Mouse (Mus musculus) thymus, postnatal 36 days (tissue): ENCODE data around the gene Gpa33.

Experiments used
- DNase-seq, 2 experiments: peaks; one replicate each; pipeline ENCODE4 v3.0.0; 2022; ENCODE audit warnings: mixed read lengths in 2 of 2

Gpa33 gene

GRCm38 (mm10) chr1:166130224-166130860 lies at the start of gene Gpa33:
TSS of gene Gpa33 (plus strand) at chr1:166130238.
- no peak for DNase-seq

GRCm38 (mm10) chr1:166088446-166089170 lies 41.4 kb upstream of the Gpa33 start:
- DNase-seq, result no peak

GRCm38 (mm10) chr1:166089337-166089736 lies 40.7 kb upstream of the Gpa33 start:
- no peak for DNase-seq

DNA sequence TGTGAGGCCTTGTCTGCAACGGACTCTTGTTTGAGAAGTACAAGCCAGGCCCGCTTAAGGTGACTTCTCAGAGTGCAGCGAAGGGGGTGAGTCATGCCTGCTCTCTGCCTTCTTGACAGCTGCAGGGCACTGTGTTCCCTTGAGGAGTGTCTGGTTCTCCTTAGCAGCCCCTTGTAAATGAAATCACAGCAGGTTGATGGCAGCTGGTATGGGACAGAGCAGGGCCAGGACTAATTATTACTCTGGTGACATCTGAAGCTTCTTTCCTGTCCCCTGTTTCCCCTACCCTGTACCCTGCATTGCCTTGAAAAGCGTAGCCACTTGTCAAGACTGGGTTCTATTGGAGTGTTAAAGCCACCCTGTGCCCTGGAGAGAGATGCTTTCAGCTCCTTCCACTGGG lies 40.3 kb upstream of the Gpa33 start:
- DNase-seq, result no peak

DNA sequence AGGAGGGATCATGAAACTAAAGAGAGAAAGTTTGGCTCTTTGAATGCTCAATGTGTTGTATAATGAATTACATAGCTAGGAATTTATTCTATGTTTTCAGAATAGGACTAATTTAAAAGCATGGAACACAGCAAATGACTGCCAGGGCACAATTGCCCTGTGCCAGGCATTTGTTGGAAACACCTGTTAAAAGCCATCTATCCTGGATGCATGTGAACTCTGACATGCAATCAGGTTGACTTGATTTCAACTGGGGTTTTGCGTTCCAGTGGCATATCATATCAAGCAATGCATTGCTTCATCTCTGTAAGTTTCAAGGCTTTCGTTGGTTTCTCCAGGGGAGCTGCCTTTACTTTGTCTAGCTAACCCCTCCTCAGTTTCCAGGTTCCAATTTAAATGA lies 39.7 kb upstream of the Gpa33 start:
- DNase-seq, result no peak

GRCm38 (mm10) chr1:166094462-166094861 lies 35.6 kb upstream of the Gpa33 start:
- DNase-seq, result no peak

GRCm38 (mm10) chr1:166098120-166098519 lies 31.9 kb upstream of the Gpa33 start:
- no peak for DNase-seq

DNA sequence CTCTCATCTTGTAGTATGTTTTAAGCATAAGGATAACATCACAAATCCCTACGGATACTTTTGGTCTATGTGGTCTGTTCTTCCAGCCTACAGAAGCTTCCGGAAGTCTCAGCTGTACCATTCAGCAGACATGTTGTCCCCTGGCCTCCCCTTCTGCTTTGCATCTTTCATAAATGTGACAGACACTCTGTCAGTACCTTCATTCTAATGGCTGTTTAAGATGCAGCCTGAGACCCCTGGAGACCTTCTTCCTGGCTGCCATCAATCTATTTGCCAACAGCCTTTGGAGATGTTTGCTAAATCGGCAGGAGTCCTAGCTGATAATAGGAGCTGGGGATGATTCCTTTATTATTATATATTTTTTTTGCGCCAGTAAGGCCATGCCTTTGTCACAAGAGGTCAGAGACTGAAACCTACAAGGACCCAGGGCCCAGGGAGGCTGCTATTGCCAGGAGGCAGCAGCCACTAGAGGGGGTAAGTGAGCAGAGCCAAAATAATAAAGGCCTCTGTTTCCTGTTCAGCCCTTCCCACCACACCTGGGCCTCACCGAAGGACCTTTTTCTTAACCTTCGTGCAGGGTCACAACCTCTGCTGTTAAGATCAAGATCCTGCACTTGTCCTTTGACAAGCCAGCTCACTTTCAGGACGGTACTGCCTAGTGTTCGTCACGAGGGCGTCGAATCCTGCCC lies 27.0 kb upstream of the Gpa33 start:
- peak; percentile 56 to 60 for DNase-seq

DNA sequence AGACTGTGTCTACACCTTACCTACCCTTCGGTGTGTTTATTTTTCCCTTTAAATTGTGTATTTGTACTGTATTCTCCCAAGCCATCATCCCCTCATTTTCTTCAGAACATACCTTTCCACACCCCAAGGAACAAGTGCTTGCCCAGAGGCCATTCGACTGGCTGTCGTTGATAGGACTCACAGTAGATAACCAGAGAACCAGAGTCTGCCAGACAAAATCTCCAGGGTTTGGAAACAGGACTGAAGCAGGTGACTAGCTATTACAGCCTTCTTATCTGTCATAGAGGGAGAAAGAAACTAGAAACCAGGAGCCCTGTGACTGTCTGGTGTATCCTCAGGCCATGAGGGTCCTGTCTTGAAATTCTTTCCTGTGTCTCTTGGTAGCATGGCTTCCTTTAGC lies 25.2 kb upstream of the Gpa33 start:
- DNase-seq, result no peak

DNA sequence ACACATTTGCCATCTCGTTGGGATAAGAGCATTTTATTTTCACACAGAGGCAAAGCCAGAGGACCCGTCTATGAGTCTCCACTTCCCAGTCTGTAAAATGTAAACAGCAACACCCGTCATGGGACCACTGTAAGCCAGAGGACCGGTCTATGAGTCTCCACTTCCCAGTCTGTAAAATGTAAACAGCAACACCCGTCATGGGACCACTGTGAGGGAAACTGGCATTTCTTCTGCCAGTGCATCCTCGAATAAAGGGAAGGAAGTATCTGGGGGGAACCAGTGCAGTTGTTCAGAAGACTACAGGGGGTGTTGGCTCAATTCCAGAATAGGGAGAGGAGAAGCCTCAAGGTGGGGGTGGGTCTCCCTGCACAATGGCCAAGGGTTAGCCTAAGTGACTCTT lies 24.6 kb upstream of the Gpa33 start:
- no peak for DNase-seq

DNA sequence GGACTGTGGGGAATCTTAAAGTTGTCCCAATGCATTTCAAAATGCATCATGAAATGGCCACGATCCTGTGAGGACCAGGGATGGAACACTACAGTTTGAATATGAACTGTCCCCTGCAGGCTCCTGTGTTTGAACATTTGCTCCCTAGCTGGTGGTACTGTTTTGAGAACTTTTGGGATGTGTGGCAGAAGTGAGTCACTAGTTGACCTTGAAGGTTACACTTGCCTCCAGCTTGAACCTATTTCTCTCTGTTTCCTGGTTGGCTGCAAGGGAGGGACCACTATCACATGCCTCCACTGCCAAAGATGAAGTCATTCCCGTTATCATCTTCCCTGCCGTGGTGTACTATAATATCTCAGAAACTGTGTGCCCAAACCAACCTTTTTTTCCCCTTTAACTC lies 15.1 kb upstream of the Gpa33 start:
- no peak for DNase-seq

GRCm38 (mm10) chr1:166115719-166116118 lies 14.3 kb upstream of the Gpa33 start:
- DNase-seq, result no peak

DNA sequence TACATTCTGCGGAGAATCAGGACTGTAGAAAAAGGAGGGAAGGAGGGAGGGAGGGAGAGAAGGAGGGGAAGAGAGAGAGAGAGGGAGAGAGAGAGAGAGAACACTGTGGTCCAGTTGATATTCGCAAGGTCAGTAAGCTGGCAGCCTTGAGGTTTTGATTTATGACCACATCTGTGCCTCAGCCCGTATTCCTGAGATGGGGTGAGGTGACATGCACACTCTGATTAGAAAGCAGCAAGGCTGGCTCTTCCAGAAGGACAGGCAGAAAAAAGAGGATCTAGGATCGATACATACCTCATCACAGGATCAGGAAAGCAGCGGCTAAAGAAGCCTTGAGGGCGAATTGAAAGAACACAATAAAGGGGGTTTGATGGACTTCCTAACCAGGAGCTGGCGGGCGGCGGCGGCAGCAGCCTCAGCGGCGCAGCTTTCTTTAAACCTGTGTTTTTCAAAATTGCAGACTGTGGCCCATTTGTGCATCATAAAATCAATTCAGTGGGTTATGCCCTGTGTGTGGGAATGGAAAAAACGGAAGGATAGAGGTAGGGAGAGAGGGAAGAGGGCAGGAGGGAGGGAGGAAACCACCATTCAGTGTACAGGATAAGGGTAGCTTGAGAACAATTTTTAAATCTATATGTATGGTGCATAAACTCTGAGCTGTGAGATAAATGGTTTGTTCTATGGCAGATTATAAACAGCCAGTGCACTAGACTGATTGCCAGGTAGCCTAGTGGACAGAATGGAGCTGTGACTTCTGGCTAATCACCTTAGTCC lies 12.0 kb upstream of the Gpa33 start:
- DNase-seq, result no peak

- no peak for DNase-seq
These were observed 7.9 kb upstream of the Gpa33 start for GRCm38 (mm10) chr1:166122114-166122513.

DNA sequence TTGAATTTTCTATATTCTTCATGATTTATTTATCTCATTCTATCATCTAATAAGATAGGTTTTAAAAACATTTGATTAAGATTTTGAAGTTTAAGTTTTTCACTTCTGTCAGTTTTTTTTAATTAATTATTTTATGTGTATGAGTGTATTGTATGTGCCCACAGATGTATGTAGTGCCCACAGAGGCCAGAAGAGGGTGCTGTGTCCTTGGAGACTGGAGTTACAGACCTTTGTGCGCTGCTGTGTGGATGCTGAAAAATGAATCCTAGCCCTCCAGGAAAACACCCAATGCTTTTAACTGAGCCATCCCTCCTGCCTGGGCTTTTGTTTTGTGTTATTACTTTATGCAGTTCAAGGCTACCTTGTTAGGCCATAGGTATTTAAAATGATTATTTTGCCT lies 7.0 kb upstream of the Gpa33 start:
- DNase-seq, result no peak

- no peak for DNase-seq
These were observed 6.3 kb upstream of the Gpa33 start for GRCm38 (mm10) chr1:166123751-166124150.

DNA sequence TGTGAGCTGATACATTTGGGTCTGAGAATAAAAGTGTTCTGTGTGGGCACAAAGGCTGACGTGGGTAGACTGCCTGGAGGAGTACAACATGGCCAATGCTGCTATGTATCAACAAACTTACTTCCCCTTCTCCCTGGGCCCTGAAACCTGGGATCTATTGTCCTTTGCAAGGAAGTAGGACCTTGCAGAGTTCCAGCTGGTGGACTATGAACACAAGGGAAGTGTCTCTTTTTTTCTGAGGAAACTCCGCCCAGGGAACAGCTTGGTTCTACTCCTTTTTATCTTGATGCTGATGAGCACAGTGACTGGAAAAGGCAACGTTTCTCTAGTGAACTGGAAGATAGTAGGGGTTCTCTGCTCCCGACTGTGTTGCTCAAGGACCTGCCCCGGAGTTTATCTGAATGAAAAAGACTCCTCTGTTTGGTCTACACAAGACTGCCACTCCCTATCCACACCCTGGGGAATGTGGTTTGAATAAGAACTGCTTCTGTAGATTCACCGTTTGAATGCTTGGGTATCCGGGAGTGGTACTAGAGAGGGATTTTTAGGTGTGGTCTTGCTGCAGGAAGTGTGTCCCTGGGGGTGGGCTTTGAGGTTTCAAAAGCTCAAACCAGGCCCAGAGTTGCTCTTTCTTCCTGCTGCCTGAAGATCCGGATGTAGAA lies 5.0 kb upstream of the Gpa33 start:
- DNase-seq, result no peak

GRCm38 (mm10) chr1:166126290-166126689 lies 3.7 kb upstream of the Gpa33 start:
- no peak for DNase-seq

- DNase-seq, result no peak
These were observed 3.2 kb upstream of the Gpa33 start for GRCm38 (mm10) chr1:166126795-166127194.

DNA sequence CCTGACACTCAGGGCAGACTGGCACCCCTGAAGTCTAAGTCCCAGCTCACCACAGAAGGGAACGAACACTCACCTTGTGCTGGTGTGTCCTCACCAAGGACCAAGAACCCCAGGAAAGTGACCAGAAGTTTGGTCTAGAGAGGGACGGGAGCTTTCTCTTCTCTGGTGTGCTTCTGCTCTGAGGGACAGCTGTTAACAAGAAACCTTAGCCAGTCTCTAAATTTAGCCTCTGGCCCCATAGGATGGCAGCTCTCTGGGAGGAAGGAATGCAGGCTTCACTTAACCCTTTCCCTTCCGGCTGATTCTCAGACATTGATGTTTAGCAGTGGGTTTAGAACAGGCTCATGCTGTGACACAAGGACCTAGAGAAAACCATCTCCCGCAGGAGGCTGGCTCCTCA lies 2.3 kb upstream of the Gpa33 start, which contains the start of gene Dusp27:
Dusp27 (minus strand) TSS at position 204 of the 400 bp plus-strand sequence.
- DNase-seq, result no peak

DNA sequence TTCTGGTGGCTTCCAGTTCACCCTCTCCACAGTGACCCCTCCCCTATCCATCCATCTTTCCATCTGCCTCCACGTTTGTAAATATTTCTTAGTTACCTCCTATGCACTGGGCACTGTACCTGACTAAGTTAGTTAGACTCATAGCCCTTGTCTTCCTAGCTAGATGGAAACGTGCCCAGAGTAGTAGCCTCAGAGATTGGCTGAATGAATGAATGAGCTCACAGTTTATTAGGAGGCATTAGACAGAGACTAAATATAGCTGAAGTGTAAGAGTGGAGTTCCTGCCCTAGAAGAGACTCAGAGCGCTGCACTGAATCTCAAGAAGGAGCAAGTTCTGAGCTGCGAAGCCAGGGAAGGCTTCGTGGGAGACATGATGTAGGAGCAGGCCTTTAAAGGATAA lies 1.5 kb upstream of the Gpa33 start:
- no peak for DNase-seq

DNA sequence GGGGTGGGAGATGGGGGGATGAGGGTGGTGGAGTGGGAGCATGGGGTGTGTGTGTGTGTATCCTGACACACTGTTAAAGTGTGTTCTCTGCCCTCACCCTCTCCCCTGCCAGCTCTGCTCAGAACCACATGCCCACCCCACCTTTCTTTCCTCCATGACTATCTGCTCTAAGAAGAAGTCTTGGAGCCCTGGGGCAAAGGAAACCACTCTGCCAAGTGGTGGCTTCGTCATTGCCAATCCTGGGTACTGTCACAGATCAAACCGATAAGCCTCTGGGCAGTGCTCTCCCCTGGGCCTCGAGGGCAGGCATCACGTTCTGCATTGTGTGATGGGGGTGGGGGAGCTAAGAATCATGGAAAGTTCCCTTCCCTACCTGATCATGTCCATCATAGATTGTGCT lies 2.3 kb downstream of the Gpa33 start:
- no peak for DNase-seq
